Mouse (Mus musculus): ENCODE measurements around the gene Ten1.

Gene Ten1

GRCm38 (mm10) chr11:116241744-116242235 is 43.1 kb downstream of the Ten1 start:
- TF ChIP-seq GATA4 (IDR thresholded peaks at IDR 0.05; ENCODE audit: insufficient replicate concordance, low read length) = no peak

GRCm38 (mm10) chr11:116244580-116244979 is 45.9 kb downstream of the Ten1 start:
- TF ChIP-seq GATA4 (IDR thresholded peaks at IDR 0.05; ENCODE audit: insufficient replicate concordance, low read length) = no peak

GRCm38 (mm10) chr11:116245616-116246015 is 47.0 kb downstream of the Ten1 start:
- no peak for TF ChIP-seq GATA4 (IDR thresholded peaks at IDR 0.05; ENCODE audit: insufficient replicate concordance, low read length)

GRCm38 (mm10) chr11:116247502-116248222 is 49.0 kb downstream of the Ten1 start:
- TF ChIP-seq GATA4 (IDR thresholded peaks at IDR 0.05; ENCODE audit: insufficient replicate concordance, low read length) = no peak

GRCm38 (mm10) chr11:116250898-116251297 is 52.2 kb downstream of the Ten1 start:
- no peak for TF ChIP-seq GATA4 (IDR thresholded peaks at IDR 0.05; ENCODE audit: insufficient replicate concordance, low read length)

GRCm38 (mm10) chr11:116253076-116253600 is 54.5 kb downstream of the Ten1 start:
- no peak for TF ChIP-seq GATA4 (IDR thresholded peaks at IDR 0.05; ENCODE audit: insufficient replicate concordance, low read length)

- TF ChIP-seq GATA4 (IDR thresholded peaks at IDR 0.05; ENCODE audit: insufficient replicate concordance, low read length) = no peak
Observed at GRCm38 (mm10) chr11:116254627-116255026, 56.0 kb downstream of the Ten1 start.

- TF ChIP-seq GATA4 (IDR thresholded peaks at IDR 0.05; ENCODE audit: insufficient replicate concordance, low read length) = no peak
Observed at GRCm38 (mm10) chr11:116255090-116255981, 56.7 kb downstream of the Ten1 start.

- no peak for TF ChIP-seq GATA4 (IDR thresholded peaks at IDR 0.05; ENCODE audit: insufficient replicate concordance, low read length)
Observed at GRCm38 (mm10) chr11:116255982-116256675, 57.5 kb downstream of the Ten1 start.

- TF ChIP-seq GATA4 (IDR thresholded peaks at IDR 0.05; ENCODE audit: insufficient replicate concordance, low read length) = no peak
Observed at GRCm38 (mm10) chr11:116259461-116259860, 60.8 kb downstream of the Ten1 start.

- no peak for TF ChIP-seq GATA4 (IDR thresholded peaks at IDR 0.05; ENCODE audit: insufficient replicate concordance, low read length)
Observed at GRCm38 (mm10) chr11:116260259-116260658, 61.6 kb downstream of the Ten1 start.

All from liver, adult (tissue).